Mouse (Mus musculus): Measurements from ENCODE around the gene Pkdrej. TPM values are rescaled to one million over a fixed set of nuclear protein-coding genes. Genes with fewer than 3 reads are reported as not detected.
"Not testable (repeated sequence)": the region's sequence is repeated elsewhere in the genome, so short reads cannot be mapped to it uniquely, and the experiment has no call there.

Gene Pkdrej
- total RNA-seq (2021), result under 1 TPM; 0.23 to 0.31 TPM
- long read RNA-seq, experiment 1, full-length matches to known transcripts, result 1 of 1 reads
- long read RNA-seq, experiment 1, partial matches to known transcripts, result 0 of 1 reads
- long read RNA-seq, experiment 1, other reads (novel, unspliced or antisense), result 0 of 1 reads
- long read RNA-seq, experiment 2, result 0 reads

GRCm38 (mm10) chr15:85821203-85822010, at the start of gene Pkdrej:
Pkdrej (minus strand) TSS chr15:85821734.
- peak; percentile 53 for DNase-seq

GRCm38 (mm10) chr15:85867696-85868095, 46.2 kb upstream of the Pkdrej start:
- peak; percentile 61 for DNase-seq
- intact Hi-C loops (cut with DNase I; ENCODE audit: low total_unique reads), result loop anchor here (2.0 to 10.0 kb wide), 2 partner anchors 151 to 273 kb away; no protein-coding TSS in a partner anchor

More at GRCm38 (mm10) chr15:85821203-85822010, at the start of gene Pkdrej:
- intact Hi-C loops (cut with DNase I; ENCODE audit: low total_unique reads), result no loop called here

- intact Hi-C loops (cut with DNase I; ENCODE audit: low total_unique reads), result loop anchor here (2.0 to 10.0 kb wide), 2 partner anchors 149 to 271 kb away; no protein-coding TSS in a partner anchor
- DNase-seq, result not testable (repeated sequence)
Measured at GRCm38 (mm10) chr15:85865913-85866312, 44.4 kb upstream of the Pkdrej start.

- intact Hi-C loops (cut with DNase I; ENCODE audit: low total_unique reads), result loop anchor here (10.0 kb wide), 1 partner anchor 265 kb away; no protein-coding TSS in a partner anchor
- peak; percentile 94 for DNase-seq
Measured at GRCm38 (mm10) chr15:85859490-85860031, 38.0 kb upstream of the Pkdrej start, which contains the start of gene Gtse1. Gtse1 (plus strand) TSS chr15:85859745.

GRCm38 (mm10) chr15:85858980-85859489, 37.5 kb upstream of the Pkdrej start:
- DNase-seq, result no peak
- intact Hi-C loops (cut with DNase I; ENCODE audit: low total_unique reads), result no loop called here

GRCm38 (mm10) chr15:85851656-85852392, 30.3 kb upstream of the Pkdrej start:
- DNase-seq, result no peak
- intact Hi-C loops (cut with DNase I; ENCODE audit: low total_unique reads), result no loop called here

GRCm38 (mm10) chr15:85845071-85845470, 23.5 kb upstream of the Pkdrej start:
- DNase-seq, result no peak
- intact Hi-C loops (cut with DNase I; ENCODE audit: low total_unique reads), result no loop called here

GRCm38 (mm10) chr15:85841796-85842360, 20.3 kb upstream of the Pkdrej start:
- DNase-seq, result no peak
- intact Hi-C loops (cut with DNase I; ENCODE audit: low total_unique reads), result no loop called here

GRCm38 (mm10) chr15:85840983-85841382, 19.4 kb upstream of the Pkdrej start:
- intact Hi-C loops (cut with DNase I; ENCODE audit: low total_unique reads), result no loop called here
- peak; percentile 33 for DNase-seq

GRCm38 (mm10) chr15:85836887-85837286, 15.4 kb upstream of the Pkdrej start:
- intact Hi-C loops (cut with DNase I; ENCODE audit: low total_unique reads), result no loop called here
- no peak for DNase-seq

GRCm38 (mm10) chr15:85835335-85835734, 13.8 kb upstream of the Pkdrej start:
- DNase-seq, result no peak
- intact Hi-C loops (cut with DNase I; ENCODE audit: low total_unique reads), result no loop called here

- no peak for DNase-seq
- intact Hi-C loops (cut with DNase I; ENCODE audit: low total_unique reads), result no loop called here
Measured at GRCm38 (mm10) chr15:85832599-85832998, 11.1 kb upstream of the Pkdrej start.

- intact Hi-C loops (cut with DNase I; ENCODE audit: low total_unique reads), result no loop called here
- DNase-seq, result peak; percentile 83
Measured at GRCm38 (mm10) chr15:85831954-85832590, 10.5 kb upstream of the Pkdrej start, which contains the start of gene Ttc38. Ttc38 (plus strand) TSS chr15:85832306.

GRCm38 (mm10) chr15:85829470-85829869, 7.9 kb upstream of the Pkdrej start:
- DNase-seq, result no peak
- intact Hi-C loops (cut with DNase I; ENCODE audit: low total_unique reads), result no loop called here

- intact Hi-C loops (cut with DNase I; ENCODE audit: low total_unique reads), result no loop called here
- DNase-seq, result no peak
Measured at GRCm38 (mm10) chr15:85828071-85828470, 6.5 kb upstream of the Pkdrej start.

- intact Hi-C loops (cut with DNase I; ENCODE audit: low total_unique reads), result no loop called here
- DNase-seq, result no peak
Measured at GRCm38 (mm10) chr15:85826676-85827075, 5.1 kb upstream of the Pkdrej start.

- DNase-seq, result no peak
- intact Hi-C loops (cut with DNase I; ENCODE audit: low total_unique reads), result no loop called here
Measured at GRCm38 (mm10) chr15:85822011-85822359, 451 bp upstream of the Pkdrej start.

GRCm38 (mm10) chr15:85813428-85813827, 8.1 kb downstream of the Pkdrej start:
- no peak for DNase-seq
- intact Hi-C loops (cut with DNase I; ENCODE audit: low total_unique reads), result no loop called here
